Mouse (Mus musculus) spleen, postnatal 4 days (tissue): ENCODE measurements around the gene Ints14.
"Not testable (repeated sequence)": the region's sequence is repeated elsewhere in the genome, so short reads cannot be mapped to it uniquely, and the experiment has no call there.

ENCODE experiments used
- DNase-seq, 2 experiments: peaks; one replicate each; pipeline ENCODE4 v3.0.0; 2022; ENCODE audit warnings: low spot score in 2 of 2

The Ints14 gene

DNA sequence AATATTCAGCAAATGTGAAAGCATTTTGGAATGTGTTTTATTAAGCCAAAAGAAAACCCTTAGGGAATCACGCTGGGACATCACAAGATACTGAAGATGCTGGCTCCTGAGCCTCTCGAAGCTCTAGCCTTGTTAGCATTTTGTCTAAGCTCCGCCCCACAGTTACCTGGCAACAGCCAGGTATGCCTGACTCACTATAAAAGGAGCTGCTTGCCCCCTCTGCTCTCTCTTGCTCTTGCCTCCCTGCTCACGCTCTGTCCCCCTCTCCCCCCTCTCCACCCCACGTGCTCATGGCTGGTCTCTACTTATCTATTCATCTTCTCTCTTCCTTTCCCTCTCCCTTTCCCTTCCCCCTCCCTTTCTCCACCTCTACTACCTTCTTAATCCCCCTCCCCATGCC lies 8.7 kb upstream of the Ints14 start:
- DNase-seq: no peak

DNA sequence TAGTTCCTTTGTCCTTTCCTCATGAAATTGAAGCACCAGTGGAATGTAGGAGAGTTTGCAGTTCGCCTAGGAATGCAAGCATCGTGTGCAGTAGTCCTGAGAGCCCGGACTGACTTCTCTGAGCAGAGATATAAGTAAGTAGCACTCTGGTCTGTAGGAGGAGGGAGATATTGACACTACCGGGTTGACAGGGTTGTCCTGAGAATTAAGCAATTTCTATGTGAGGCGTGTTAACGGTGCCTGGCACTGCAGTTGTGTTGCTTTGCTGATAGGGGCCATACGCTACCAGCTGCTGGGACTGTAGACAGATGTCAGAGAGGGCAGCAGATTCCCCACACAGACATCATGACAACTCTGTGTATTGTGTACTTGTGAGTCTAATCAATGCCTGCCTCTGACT lies 7.5 kb upstream of the Ints14 start:
- DNase-seq: no peak

DNA sequence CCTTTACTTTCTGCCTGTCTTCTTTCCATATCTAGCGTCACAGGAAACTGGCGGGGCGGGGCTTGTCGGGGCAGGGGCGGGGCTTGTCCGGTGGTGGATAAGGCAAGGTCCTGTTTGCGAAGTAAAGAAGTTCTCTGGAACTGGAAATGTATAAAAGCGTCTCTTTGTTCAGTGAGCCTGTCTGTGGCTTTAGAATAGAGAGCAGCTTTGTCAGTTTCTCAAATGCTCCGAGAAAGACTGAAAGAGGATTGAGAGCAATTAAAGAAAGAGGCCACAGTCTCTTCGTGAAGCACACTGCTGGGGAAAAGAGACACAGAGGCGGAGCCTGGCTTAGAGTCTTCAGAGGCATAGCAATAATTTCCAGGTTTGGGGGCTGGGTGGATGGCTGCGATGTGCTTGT lies 4.4 kb upstream of the Ints14 start:
- peak; percentile 51 to 80 for DNase-seq

DNA sequence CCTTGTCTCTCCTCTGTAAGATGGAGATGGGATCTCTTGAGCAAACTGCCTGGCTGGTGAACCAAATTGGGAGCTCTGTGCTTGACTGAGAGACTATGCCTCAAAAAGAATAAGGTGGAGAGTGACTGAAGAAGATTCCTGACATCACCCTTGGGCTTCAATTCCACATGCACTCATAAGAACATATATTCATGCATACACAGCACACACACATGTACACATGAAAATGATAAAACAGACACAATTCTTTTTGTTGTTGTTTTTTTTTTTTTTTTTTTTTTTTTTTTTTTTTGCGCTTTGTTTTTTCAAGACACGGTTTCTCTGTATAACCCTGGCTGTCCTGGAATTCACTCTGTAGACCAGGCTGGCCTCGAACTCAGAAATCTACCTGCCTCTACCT lies 3.4 kb upstream of the Ints14 start:
- DNase-seq: no peak

DNA sequence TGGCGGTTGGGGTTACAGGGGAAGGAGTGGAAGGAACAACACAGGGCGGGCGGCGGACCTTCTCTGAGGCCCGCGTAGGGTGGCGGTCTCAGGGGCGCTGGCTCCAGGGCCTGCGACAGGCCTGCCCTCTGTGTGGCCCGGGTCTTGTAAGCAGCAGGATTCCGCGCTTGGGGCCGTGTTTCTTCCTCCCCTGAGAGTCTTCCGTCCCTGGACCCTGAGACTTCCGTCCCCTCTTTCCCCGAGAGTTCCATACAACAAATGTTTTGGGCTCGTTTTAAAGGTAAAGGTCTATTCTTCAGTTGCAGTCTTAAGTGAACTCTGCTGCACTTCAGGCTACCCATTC lies 244 bp downstream of the Ints14 start:
- DNase-seq: no peak

DNA sequence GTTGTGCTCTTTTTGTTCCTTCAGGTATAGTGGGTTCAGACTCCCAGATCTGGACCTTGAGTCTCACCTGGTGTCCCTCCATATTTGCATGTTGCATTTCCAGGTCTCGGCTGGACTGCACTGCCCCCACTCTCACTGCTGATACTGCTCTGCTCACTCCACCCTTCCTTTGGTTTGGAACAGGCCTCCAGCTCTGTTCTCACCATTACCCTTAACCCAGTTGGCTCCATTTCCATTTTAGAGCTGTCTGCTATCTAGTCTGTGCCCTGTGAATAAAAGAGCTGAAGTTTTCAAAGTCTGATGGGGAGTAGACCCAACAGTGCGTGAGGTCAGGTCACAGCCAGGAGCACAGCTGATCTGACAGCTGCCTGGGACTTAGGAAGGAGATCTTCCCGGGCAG lies 19.8 kb downstream of the Ints14 start:
- no peak for DNase-seq

DNA sequence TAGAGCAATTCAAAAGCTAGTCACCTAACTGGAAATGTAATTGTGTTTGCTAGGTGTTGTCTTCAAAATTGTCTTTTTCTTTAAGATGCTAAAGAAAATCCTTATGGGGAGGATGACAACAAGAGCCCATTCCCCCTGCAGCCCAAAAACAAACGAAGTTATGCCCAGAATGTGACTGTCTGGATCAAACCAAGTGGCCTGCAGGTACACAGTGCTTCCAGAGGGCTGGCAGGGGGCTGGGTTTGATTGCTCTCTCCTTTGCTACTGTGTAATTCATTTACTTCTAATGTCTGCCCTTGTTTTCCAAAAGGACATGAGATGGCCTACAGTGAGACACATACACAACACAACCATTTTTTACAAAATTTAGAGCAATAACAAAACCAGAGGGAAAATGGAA lies 21.2 kb downstream of the Ints14 start:
- no peak for DNase-seq

DNA sequence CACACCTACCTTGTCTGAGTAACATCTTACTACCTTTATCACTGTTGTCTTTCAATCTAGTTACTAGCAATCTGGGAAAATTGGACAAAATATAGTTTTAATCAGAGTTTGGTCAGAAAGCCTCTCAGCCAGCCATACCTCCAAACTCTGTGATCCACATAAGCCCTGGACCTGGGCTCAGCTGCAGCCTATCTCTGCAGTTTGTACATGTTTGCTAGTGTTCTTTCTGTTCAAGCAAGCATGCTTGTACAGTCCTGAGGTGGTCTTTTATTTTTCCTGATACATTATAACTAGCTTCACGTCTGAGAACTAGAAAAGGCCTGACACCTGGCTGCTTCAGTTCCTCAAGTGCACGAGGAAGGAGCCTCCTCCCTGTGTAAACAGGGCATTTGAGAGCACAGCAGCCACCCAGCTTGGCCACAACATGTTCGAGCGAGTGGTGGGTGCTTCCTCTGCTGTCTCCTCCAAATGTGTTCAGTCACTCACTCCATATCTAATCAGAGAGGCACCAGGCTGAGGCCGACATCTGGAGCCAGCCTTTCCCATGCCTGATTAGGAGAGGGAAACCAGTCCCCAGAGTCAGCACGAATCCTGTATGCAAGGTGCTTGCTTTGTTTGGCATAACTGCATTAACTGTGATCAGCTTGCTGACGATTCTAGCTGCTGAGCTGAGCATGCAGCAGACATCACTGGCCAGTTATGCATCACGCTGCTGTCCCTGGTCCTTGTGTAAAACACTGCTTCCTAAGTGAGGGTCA lies 24.5 kb downstream of the Ints14 start:
- no peak for DNase-seq

DNA sequence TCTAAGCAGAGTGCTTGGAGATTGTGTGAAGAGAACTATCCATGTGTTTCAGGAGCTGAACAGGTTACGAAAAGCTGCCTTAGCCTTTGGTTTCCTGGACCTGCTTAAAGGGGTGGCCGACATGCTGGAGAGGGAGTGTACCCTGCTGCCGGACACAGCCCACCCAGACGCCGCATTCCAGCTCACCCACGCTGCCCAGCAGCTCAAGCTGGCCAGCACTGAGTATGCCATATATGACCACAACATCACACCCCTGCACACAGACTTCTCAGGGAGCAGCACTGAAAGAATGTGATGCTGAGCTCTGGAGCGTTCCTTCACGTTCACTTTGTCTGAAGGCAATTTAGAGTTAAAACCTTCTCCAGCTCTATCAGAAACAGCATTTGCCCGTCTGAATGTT lies 25.1 kb downstream of the Ints14 start:
- no peak for DNase-seq

DNA sequence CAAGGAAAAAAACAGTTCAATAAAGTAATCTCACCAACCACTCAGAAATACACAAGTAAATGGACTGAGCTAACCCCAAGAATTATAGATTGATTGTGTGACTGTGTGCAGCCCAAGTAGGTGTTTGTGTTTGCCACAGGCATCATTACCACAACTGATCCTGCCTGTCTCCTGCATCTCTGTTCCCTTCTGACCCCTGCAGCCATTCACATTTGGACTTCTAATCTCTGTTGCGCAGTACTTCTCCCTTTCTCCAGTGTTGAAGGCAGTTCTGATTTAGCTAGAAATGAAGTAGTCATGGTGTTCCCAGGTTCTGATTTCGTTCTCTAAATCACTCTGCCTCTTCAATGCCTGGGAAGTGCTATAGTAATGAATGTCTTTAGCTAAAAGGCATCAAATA lies 26.9 kb downstream of the Ints14 start:
- DNase-seq: no peak

DNA sequence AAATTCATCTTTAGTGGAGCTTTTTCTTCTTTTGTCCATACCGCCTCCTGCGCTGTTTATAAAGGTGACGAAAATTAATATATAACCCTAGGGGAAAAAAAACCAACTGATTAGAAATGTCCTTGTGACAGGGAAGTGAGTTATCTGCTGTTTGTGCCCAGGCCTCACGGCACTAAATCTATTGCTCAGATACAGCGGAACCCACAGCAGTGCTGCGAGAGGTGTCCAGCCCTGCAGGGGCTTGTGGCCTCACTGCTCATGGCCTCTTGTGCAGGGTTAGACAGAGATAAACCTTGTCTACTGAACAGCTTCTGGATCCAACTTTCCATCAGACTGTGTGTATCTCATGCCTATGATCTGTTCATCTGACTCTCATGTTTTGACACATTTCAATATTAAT lies 27.7 kb downstream of the Ints14 start:
- DNase-seq: no peak

DNA sequence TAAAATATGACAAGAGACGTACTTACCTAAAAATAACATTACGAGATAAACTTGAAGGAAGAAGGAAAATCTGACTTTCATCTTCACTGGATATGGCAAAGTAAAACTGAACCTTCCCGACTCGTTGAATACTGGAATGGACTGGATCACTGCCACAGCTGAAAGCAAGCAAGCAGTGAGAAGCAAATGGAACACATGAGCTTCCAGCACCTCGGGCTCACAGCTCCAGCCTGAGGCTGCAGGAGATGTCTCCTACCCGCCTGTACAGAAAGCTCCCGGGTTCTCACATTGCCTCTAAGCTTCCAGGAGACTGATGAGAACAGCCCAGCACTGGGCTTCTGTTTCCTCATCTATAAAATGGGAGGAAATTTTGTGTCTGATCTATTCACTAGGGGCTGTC lies 29.6 kb downstream of the Ints14 start:
- no peak for DNase-seq

DNA sequence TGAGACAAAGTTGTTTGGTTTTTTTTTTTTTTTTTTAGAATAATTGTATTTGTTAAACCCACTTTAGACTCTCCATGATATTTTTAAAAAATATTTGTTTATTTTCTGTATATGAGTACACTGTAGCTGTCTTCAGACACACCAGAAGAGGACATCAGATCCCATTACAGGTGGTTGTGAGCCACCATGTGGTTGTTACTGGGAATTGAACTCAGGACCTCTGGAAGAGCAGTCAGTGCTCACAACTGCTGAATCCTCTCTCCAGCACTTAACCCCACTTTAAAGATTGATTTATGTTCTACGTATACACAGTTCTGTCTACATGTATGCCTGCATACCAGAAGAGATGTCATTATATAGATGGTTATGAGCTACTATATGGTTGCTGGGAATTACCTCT lies 34.8 kb downstream of the Ints14 start:
- not testable (repeated sequence) for DNase-seq

DNA sequence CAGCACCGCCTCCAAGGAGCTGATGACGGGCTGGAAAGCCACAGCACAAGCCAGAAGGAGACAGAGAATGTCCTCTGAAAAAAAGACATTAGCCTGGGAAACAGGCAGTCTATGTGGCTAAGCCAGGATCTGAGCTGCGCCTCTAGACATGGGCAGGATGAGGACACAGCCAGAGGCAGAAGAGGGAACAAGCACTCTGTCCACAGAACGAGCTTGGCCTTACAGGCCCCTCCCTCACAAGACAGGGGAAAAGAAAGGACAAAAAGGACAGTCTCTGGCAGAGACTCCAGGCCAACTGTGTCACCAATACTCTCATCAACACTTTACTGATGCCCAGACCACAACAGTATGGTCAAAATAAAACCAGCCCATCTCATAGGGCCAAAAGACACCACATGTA lies 40.8 kb downstream of the Ints14 start:
- DNase-seq: no peak

DNA sequence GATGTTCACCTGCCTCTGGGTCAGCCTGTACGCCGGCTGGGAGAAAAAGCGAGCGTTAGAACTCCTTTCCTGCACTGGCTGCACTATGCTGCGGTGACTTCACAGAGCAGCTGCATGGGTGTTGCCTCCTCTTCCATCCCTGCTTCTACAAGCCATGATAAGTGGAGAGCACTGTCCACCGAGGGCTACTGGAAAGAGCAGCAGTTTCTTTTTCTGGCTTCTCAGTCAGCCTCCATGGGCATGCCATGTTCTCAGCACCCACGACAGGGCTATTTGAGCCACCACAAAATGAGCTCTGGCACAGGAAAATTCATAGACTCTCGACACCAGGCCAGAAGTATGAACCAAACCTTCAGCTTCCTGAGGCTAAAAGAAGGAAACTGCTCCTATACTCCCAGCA lies 45.0 kb downstream of the Ints14 start:
- DNase-seq: no peak

DNA sequence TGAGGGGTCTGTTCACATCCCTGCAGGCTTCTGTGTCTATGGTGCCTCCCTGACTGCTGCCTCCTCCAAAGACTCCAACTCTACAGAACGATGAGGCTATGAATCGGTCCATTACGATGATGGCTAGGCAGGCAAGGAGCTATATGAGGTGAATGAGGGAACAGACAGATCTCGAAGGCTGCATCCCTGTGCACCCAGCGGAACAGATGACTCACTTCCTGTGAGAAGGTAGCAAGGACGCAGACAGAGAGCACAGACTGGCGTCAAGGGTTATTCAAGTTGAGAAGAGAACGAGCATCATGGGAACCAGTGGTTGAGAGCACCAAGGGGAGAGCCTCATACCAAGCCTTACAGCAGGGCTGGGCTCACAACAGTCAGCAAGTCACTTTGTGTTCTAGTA lies 49.9 kb downstream of the Ints14 start:
- no peak for DNase-seq

DNA sequence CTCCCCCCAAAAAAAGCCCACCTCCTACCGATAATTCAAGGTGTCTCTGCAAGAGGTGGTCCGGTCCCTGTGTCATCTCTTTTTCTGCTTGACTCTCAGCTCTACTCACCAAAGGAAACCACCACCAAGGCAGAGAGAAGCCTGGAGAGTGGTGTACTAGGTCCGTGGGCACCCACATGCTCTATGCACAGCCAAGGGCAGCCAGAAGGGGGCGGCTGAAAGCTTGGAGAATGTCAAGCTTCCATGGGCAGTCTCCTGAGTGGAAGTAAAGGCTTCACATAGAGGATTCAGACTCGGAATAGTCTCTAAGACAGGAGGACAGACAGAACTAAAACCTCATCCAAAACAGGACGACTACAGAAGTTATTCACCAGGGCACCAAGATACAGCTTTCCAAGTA lies 50.6 kb downstream of the Ints14 start:
- DNase-seq: peak; percentile 37 to 64

DNA sequence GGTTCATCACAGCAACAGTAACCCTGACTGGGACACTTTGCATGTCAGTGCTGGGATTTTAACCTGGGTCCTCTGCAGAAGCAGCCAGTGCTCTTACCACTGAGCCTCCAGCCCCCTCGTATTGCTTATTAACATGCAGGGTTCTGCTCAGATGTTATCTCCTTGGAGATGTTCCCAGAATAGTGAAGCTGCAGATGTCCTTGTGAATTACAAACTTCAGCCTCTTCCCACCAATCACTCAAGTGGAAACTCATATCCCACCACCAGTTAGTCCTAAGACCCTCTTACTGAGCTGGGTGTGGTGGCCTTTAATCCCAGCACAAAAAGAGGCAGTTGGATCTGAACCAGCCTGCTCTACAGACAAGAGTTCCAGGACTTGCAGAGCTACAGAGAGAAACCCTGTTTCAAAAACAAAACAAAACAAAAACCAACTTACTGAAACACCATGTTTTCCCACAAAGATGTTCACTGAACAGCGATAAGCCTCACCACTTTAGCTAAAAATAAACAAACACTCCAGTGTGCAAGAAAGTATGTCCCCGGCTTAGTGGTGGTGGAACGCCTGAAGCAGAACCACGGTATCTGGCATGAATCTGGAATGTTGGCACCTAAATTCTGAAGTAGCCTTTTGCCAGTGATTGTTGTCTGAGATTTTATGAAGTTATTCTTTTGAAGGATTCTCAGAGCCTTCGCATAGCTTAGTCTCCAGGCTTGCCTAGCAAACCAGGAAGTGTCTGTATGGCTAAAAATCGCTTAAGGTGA lies 54.9 kb downstream of the Ints14 start:
- no peak for DNase-seq

DNA sequence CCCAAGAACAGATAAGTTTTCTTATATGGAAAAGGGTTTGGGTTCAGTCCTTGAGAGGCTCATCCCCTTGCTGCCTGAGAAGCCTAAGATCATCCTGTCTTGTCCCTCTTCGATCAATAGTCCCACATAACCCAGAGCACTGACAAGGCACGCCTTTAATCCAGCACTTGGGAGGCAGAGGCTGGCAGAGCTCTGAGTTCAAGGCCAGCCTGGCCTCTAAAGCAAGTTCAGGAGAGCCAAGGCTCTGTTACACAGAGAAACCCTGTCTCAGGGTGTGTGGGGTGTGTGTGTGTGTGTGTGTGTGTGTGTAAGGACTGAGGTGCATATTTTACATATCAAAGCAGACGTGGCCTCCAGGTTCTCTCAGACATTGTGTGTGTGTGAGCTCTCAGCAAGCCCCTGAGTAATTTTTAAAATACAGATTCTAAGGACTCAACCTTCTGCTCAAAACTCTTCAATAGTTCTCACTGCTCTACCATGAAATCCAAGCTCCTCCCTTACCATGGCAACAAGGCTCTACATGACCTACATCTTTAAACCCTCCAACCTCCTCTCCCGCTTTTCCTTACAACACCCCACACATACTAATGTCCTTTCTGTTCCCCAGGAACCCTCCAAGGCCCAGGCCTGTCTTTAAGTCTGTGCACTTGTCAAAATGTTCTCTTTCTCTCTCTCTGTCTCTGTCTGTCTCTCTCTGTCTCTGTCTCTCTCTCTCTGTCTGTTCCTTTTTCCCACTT lies 55.7 kb downstream of the Ints14 start:
- no peak for DNase-seq

DNA sequence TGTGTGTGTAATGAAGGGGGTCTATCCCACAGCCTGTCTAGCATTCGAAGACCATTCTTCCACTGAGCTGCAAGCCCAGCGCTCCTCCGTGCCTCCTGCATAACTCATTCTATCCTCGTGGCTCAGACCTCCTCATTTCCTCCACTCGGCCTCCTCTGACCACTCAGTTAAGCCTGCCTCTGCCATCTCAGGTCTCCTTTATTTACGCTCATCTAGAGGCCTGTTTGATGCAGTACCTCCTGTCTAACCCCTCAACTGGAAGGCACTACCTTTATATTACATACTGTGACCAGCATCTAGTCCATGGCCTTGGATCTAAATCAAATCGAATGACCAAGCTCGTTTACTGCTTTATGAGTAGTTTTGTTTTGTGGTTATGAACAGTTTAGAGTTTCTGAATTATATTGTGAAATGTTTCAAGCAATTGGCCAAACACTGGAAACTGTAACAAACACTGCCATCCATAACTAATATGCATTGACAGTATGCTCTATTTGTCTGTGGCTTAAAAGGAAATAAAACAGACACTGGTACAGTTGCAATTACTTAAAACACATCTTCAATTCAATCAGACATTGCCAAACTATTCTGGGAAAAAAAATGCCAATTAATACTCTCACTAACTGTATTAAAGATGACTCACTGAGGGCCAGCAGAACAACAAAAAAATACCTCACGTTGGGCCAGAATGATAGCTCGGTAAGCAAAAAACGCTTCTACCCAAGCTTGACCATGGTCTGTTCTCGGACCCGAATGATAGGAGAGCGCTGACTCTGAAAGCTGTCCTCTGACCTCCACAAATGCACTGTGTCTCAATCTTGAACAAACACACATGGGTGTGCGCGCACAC lies 56.5 kb downstream of the Ints14 start:
- no peak for DNase-seq

DNA sequence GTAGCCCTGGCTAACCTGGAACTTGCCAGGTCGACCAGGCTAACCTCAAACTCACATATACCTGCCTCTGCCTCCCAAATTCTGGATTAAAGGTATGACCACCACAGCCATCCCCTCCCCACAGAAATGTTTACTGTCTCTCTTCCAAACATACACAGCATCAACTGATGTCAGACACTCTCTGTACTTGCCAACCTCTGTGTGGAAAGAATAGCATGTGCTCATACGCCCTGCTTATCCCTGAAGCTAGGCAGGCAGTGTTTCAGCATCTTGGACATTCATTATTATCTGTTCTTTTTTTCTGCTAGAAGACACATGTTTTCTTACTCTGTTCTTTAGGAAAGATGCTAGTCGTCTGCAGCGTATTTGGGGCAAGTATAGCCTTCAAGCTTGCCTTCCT lies 57.2 kb downstream of the Ints14 start:
- DNase-seq: no peak

DNA sequence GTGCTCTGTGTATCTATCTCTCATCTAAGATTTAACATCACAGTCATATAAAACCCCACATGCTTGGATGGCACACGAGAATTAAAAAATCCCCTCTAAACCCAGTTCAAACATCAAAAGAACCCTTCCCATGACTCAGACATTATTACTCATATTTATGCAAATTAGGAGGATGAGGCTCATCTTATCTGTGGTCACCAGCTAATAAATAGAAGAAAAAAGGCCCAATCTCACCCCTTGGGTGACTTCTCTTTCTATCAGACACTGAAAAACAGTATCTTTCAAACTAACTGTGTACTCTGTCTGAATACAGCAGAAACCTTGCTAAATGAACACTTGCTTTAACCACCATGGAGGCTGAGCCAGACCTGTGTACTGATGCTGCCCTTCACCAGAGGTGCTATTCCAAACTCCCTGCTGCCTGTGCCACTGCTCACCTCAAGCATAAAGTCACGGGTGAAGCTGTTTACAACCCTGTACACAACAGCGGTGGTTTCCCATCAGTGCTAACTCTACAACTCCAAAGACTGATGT lies 58.0 kb downstream of the Ints14 start:
- DNase-seq: no peak
